Mouse (Mus musculus): ENCODE data around the gene Epn3. TPM values are rescaled to one million over a fixed set of nuclear protein-coding genes. Genes with fewer than 3 reads are reported as not detected.

Epn3 gene
- total and polyA plus RNA-seq, 3 experiments: 0.04 to 0.19 TPM; not detected in 1

DNA sequence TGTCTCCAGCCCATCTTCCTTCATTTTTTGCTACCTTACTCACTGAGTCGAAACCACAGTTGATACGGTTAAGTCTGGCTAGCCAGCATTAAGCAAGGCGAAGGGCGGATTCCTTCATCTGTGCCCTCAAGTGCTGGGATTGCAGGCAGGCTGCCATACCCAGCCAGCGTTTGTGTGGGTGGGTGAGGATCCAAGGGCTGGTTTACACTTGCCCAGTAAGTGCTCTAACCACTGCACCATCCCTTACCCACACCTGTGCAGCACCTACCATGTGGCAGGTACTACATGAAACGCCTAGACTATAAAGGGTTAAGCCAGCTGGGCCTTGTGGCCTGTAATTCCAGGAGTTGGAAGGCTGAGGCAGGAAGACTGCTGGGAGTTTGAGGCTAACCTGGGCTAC is 47.5 kb upstream of the Epn3 start:
- Histone ChIP-seq H3K4me1 (ENCODE audit: control insufficient read depth in 1 of 2, insufficient read depth in 2 of 2) (peaks cover 2 to 25% of the 10 kb centered on the region in 2 experiments), H3K4me2 (ENCODE audit: insufficient read depth, low read depth, poor library complexity, severe bottlenecking) (no peak overlapping the region), H3K79me2 (replicated peaks; ENCODE audit: control insufficient read depth, extremely low read depth, insufficient read depth, poor library complexity, severe bottlenecking) (no peaks in the 10 kb centered on the region), H3K4me3 (replicated peaks in 1 of 3; ENCODE audit: low read depth in 2 of 3, low read length in 2 of 3, poor library complexity in 1 of 3) (no peak overlapping the region), H3K27ac (ENCODE audit: insufficient read depth, low read depth) (no peak overlapping the region), H3K9me3 (replicated peaks; ENCODE audit: low read length) (peaks cover 3% of the 10 kb centered on the region), H3K36me3 (replicated peaks in 1 of 2; ENCODE audit: control insufficient read depth in 1 of 2, insufficient read depth in 1 of 2, low read length in 1 of 2) (peaks cover 1 to 41% of the 10 kb centered on the region in 2 experiments), H3K9ac (ENCODE audit: insufficient read depth, low read depth) (no peak overlapping the region), H3K27me3 (replicated peaks) (no peaks in the 10 kb centered on the region)
- no peak for TF ChIP-seq ETS1 (conservative IDR thresholded peaks at IDR 0.05; ENCODE audit: low read depth, low read length)
- no peak for DNase-seq (ENCODE audit: extremely low read depth)
- dilution Hi-C loops (cut with MboI; ENCODE audit: extremely low pct_ligation_motif_present, extremely low pct_unique_long_range_greater_than_20kb, low sequenced_read_pairs) (no loop called here), in situ Hi-C loops (cut with MboI; ENCODE audit: low pct_ligation_motif_present, low pct_unique_long_range_greater_than_20kb, low sequenced_read_pairs) (no loop called here)

GRCm38 (mm10) chr11:94546381-94546780 is 46.6 kb upstream of the Epn3 start:
- H3K27me3 ChIP-seq (replicated peaks): no peaks in the 10 kb centered on the region
- in situ Hi-C loops (cut with MboI; ENCODE audit: low pct_ligation_motif_present, low pct_unique_long_range_greater_than_20kb, low sequenced_read_pairs) (no loop called here), dilution Hi-C loops (cut with MboI; ENCODE audit: extremely low pct_ligation_motif_present, extremely low pct_unique_long_range_greater_than_20kb, low sequenced_read_pairs) (no loop called here)
- H3K9me3 ChIP-seq (replicated peaks; ENCODE audit: low read length): peaks cover 2% of the 10 kb centered on the region
- H3K4me1 ChIP-seq (ENCODE audit: control insufficient read depth in 1 of 2, insufficient read depth in 2 of 2): peaks cover 2 to 25% of the 10 kb centered on the region in 2 experiments
- no peak overlapping the region for H3K27ac ChIP-seq (ENCODE audit: insufficient read depth, low read depth)
- peaks cover 3 to 41% of the 10 kb centered on the region in 2 experiments for H3K36me3 ChIP-seq (replicated peaks in 1 of 2; ENCODE audit: control insufficient read depth in 1 of 2, insufficient read depth in 1 of 2, low read length in 1 of 2)
- H3K79me2 ChIP-seq (replicated peaks; ENCODE audit: control insufficient read depth, extremely low read depth, insufficient read depth, poor library complexity, severe bottlenecking): no peaks in the 10 kb centered on the region
- TF ChIP-seq HCFC1 (IDR thresholded peaks at IDR 0.05; ENCODE audit: low read depth, low read length) (no peak), POLR2AphosphoS2 (IDR thresholded peaks at IDR 0.05; ENCODE audit: low read depth, low read length) (no peak), CTCF (conservative IDR thresholded peaks at IDR 0.05 in 1 of 2, IDR thresholded peaks at IDR 0.05 in 1 of 2; ENCODE audit: low read depth in 2 of 2, low read length in 2 of 2) (peak in 1 of 2 experiments; percentile 26; a peak in 2 of 4 replicates)
- no peak for DNase-seq (ENCODE audit: extremely low read depth)
- no peak overlapping the region for H3K9ac ChIP-seq (ENCODE audit: insufficient read depth, low read depth)
- H3K4me3 ChIP-seq (replicated peaks in 1 of 3; ENCODE audit: low read depth in 2 of 3, low read length in 2 of 3, poor library complexity in 1 of 3): no peak overlapping the region
- no peak overlapping the region for H3K4me2 ChIP-seq (ENCODE audit: insufficient read depth, low read depth, poor library complexity, severe bottlenecking)

DNA sequence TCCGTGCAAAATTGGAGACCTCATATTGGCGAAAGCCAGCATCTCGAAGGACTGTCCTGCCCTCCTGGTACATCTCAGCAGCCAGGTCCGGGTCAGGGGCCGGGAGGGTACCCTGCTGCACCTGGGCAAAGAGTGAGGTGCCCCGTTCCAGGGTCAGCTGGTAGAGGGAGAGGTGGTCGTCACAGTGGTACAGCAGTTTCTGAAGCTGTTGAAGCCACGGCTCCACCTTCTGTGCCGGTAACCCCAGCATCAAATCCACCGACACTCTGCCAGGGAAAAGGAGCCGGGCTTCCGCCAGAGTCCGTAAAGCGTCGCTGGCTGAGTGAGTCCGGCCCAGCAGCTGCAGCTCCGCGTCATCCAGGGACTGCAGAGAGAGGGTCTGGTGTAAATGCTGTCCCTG is 44.6 kb upstream of the Epn3 start:
- DNase-seq (ENCODE audit: extremely low read depth): no peak
- peaks cover 2 to 18% of the 10 kb centered on the region in 2 experiments for H3K4me1 ChIP-seq (ENCODE audit: control insufficient read depth in 1 of 2, insufficient read depth in 2 of 2)
- no peaks in the 10 kb centered on the region for H3K27me3 ChIP-seq (replicated peaks)
- H3K9ac ChIP-seq (ENCODE audit: insufficient read depth, low read depth): no peak overlapping the region
- TF ChIP-seq GABPA (IDR thresholded peaks at IDR 0.05; ENCODE audit: insufficient replicate concordance, low read depth, low read length): no peak
- TF ChIP-seq CTCF (conservative IDR thresholded peaks at IDR 0.05 in 1 of 2, IDR thresholded peaks at IDR 0.05 in 1 of 2; ENCODE audit: low read depth in 2 of 2, low read length in 2 of 2): no peak
- TF ChIP-seq TBP (conservative IDR thresholded peaks at IDR 0.05; ENCODE audit: low read depth, low read length): no peak
- TF ChIP-seq PAX5 (IDR thresholded peaks at IDR 0.05; ENCODE audit: low read length): no peak
- no peak for TF ChIP-seq RCOR1 (conservative IDR thresholded peaks at IDR 0.05; ENCODE audit: low read depth, low read length)
- no peak for TF ChIP-seq ZMIZ1 (IDR thresholded peaks at IDR 0.05; ENCODE audit: low read depth, low read length)
- TF ChIP-seq NELFE (IDR thresholded peaks at IDR 0.05; ENCODE audit: low read depth, low read length): no peak
- TF ChIP-seq UBTF (IDR thresholded peaks at IDR 0.05; ENCODE audit: low read depth, low read length): no peak
- no peak for TF ChIP-seq EP300 (IDR thresholded peaks at IDR 0.05; ENCODE audit: low read length)
- no peak for TF ChIP-seq ZC3H11A (IDR thresholded peaks at IDR 0.05; ENCODE audit: low read depth, low read length)
- TF ChIP-seq ZKSCAN1 (IDR thresholded peaks at IDR 0.05; ENCODE audit: borderline replicate concordance, low read depth, low read length): no peak
- no peak for TF ChIP-seq USF1 (IDR thresholded peaks at IDR 0.05; ENCODE audit: low read depth, low read length)
- no peaks in the 10 kb centered on the region for H3K79me2 ChIP-seq (replicated peaks; ENCODE audit: control insufficient read depth, extremely low read depth, insufficient read depth, poor library complexity, severe bottlenecking)
- no peak overlapping the region for H3K4me2 ChIP-seq (ENCODE audit: insufficient read depth, low read depth, poor library complexity, severe bottlenecking)
- H3K36me3 ChIP-seq (replicated peaks in 1 of 2; ENCODE audit: control insufficient read depth in 1 of 2, insufficient read depth in 1 of 2, low read length in 1 of 2): peaks cover 3 to 43% of the 10 kb centered on the region in 2 experiments
- H3K9me3 ChIP-seq (replicated peaks; ENCODE audit: low read length): no peaks in the 10 kb centered on the region
- H3K27ac ChIP-seq (ENCODE audit: insufficient read depth, low read depth): no peak overlapping the region
- dilution Hi-C loops (cut with MboI; ENCODE audit: extremely low pct_ligation_motif_present, extremely low pct_unique_long_range_greater_than_20kb, low sequenced_read_pairs): no loop called here
- H3K4me3 ChIP-seq (replicated peaks in 1 of 3; ENCODE audit: low read depth in 2 of 3, low read length in 2 of 3, poor library complexity in 1 of 3): no peak overlapping the region
- in situ Hi-C loops (cut with MboI; ENCODE audit: low pct_ligation_motif_present, low pct_unique_long_range_greater_than_20kb, low sequenced_read_pairs): no loop called here

Data from CH12.LX (cell line).